Comparison of ENCODE assay signal across 16 mouse cellular contexts in the genomic region with DNA sequence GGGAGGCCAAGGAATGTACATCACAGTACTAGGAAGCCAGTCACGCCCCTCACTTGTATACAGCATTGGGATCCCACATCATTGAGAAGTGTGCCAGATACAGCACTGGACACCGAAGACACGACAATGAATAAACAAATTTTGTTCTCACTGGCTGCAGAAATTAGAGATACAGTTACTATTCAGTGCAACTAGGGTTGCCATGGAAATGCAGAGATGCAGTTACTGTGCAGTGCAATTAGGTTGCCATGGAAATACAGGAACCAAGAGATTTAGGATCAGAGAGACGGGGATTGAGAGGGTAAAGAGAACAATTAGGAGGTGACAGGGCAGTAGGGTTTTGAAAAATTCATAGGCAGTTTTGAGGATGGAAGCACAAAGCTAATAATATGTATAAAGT. TPM values are rescaled to one million over a fixed set of nuclear protein-coding genes. Genes with fewer than 3 reads are reported as not detected.
DNase-seq lines count a peak whose midpoint lies in the region; ATAC-seq lines count a peak whose summit lies in the region.
"Had no signal": no experiment of that assay in that cellular context is flagged by ENCODE, and none has a peak within 500 bp of the region (broad histone marks: within the 10 kb centered on the region; RNA-seq: fewer than 3 reads in every experiment).

No protein-coding gene starts in this region.

- no peak overlapping the region for H3K4me2 ChIP-seq in hindbrain, embryonic 12.5 days (replicated peaks)
- no peak overlapping the region for H3K4me2 ChIP-seq in hindbrain, embryonic 11.5 days (replicated peaks; ENCODE audit: low read depth, low read length)
- no peak overlapping the region for H3K4me2 ChIP-seq in midbrain, embryonic 12.5 days (replicated peaks)
- H3K4me2 ChIP-seq: intestine, embryonic 15.5 days; limb, embryonic 15.5 days had no signal

- H3K27ac ChIP-seq in hindbrain, embryonic 12.5 days, result no peak overlapping the region
- H3K27ac ChIP-seq in hindbrain, embryonic 11.5 days (ENCODE audit: low read depth, low read length), result no peak overlapping the region
- H3K27ac ChIP-seq in midbrain, embryonic 12.5 days (replicated peaks), result no peak overlapping the region
- H3K27ac ChIP-seq: intestine, embryonic 15.5 days; limb, embryonic 15.5 days; macrophage had no signal

- WGBS in hindbrain, embryonic 12.5 days, result 60% methylated on average over 4 of the region's 4 CpGs
- 75% methylated on average over 4 of the region's 4 CpGs for WGBS in hindbrain, embryonic 11.5 days
- 65% methylated on average over 4 of the region's 4 CpGs for WGBS in midbrain, embryonic 12.5 days

- no peak overlapping the region for H3K4me3 ChIP-seq in hindbrain, embryonic 12.5 days
- no peak overlapping the region for H3K4me3 ChIP-seq in hindbrain, embryonic 11.5 days (ENCODE audit: low read depth, low read length)
- no peak overlapping the region for H3K4me3 ChIP-seq in midbrain, embryonic 12.5 days
- H3K4me3 ChIP-seq: intestine, embryonic 15.5 days; limb, embryonic 15.5 days; myocyte had no signal

- H3K27me3 ChIP-seq in hindbrain, embryonic 12.5 days, result no peaks in the 10 kb centered on the region
- H3K27me3 ChIP-seq in hindbrain, embryonic 11.5 days (ENCODE audit: control insufficient read depth, insufficient read depth, low read length), result no peaks in the 10 kb centered on the region
- H3K27me3 ChIP-seq in midbrain, embryonic 12.5 days, result peaks cover 3% of the 10 kb centered on the region; the same call in 1 of the 2 replicates
- H3K27me3 ChIP-seq: intestine, embryonic 15.5 days; limb, embryonic 15.5 days had no signal

- intact Hi-C loops in heart, postnatal 25 days (cut with DNase I), result no loop called here

- no peaks in the 10 kb centered on the region for H3K36me3 ChIP-seq in hindbrain, embryonic 12.5 days
- H3K36me3 ChIP-seq in hindbrain, embryonic 11.5 days (ENCODE audit: control insufficient read depth, insufficient read depth, low read length), result no peaks in the 10 kb centered on the region
- no peaks in the 10 kb centered on the region for H3K36me3 ChIP-seq in midbrain, embryonic 12.5 days
- H3K36me3 ChIP-seq: intestine, embryonic 15.5 days; limb, embryonic 15.5 days had no signal

- no peak overlapping the region for H3K9ac ChIP-seq in hindbrain, embryonic 12.5 days
- no peak overlapping the region for H3K9ac ChIP-seq in hindbrain, embryonic 11.5 days (ENCODE audit: low read depth, low read length)
- H3K9ac ChIP-seq in midbrain, embryonic 12.5 days (replicated peaks), result no peak overlapping the region
- H3K9ac ChIP-seq: intestine, embryonic 15.5 days; limb, embryonic 15.5 days had no signal

- H3K9me3 ChIP-seq in hindbrain, embryonic 12.5 days (replicated peaks), result no peaks in the 10 kb centered on the region
- no peaks in the 10 kb centered on the region for H3K9me3 ChIP-seq in hindbrain, embryonic 11.5 days (ENCODE audit: control insufficient read depth, low read length)
- H3K9me3 ChIP-seq in midbrain, embryonic 12.5 days, result no peaks in the 10 kb centered on the region
- H3K9me3 ChIP-seq: intestine, embryonic 15.5 days; limb, embryonic 15.5 days had no signal

- ATAC-seq in hindbrain, embryonic 12.5 days (ENCODE audit: low FRiP score), result peak; percentile 56
- no peak for ATAC-seq in hindbrain, embryonic 11.5 days (ENCODE audit: low FRiP score)
- ATAC-seq in midbrain, embryonic 12.5 days (ENCODE audit: low FRiP score, low read depth), result peak; percentile 56
- ATAC-seq: intestine, embryonic 15.5 days had no signal

- peaks cover 9% of the 10 kb centered on the region; the same call in 1 of the 2 replicates for H3K4me1 ChIP-seq in hindbrain, embryonic 12.5 days
- no peaks in the 10 kb centered on the region for H3K4me1 ChIP-seq in hindbrain, embryonic 11.5 days (replicated peaks; ENCODE audit: control insufficient read depth, insufficient read depth, low read length)
- peaks cover 11% of the 10 kb centered on the region for H3K4me1 ChIP-seq in midbrain, embryonic 12.5 days
- H3K4me1 ChIP-seq: intestine, embryonic 15.5 days had no signal

- no peak for DNase-seq in hindbrain, embryonic 11.5 days (ENCODE audit: low spot score)
- DNase-seq in right cerebral cortex, adult 18-20 months, result peak; percentile 9
- DNase-seq in right cerebral cortex, postnatal 36 days (ENCODE audit: low spot score in 2 of 2), result no peak
- no peak for DNase-seq in heart, postnatal 25 days (ENCODE audit: low spot score)
- DNase-seq in urinary bladder, postnatal 10 days (ENCODE audit: low spot score), result no peak
- DNase-seq in adrenal gland, postnatal 25 days, result no peak
- DNase-seq: B cell, adult 2 months; cerebellum, postnatal 25 days; layer of hippocampus, postnatal 36 days; lung, adult 18-20 months had no signal

RNA-seq across cellular contexts. Expression of a gene that starts 29.4 kb away (rescaled TPM):
- polyA plus RNA-seq in hindbrain, embryonic 12.5 days (2016; fragmentation: Nextera tagmentation; extraction: Ambion mirVana), result 2.3 and 2.6 TPM in 2 replicates
- 1.1 and 1.2 TPM in 2 replicates for polyA plus RNA-seq in hindbrain, embryonic 11.5 days (2014; fragmentation: Nextera tagmentation; extraction: Ambion mirVana)
- polyA plus RNA-seq in midbrain, embryonic 12.5 days (2016; fragmentation: Nextera tagmentation; extraction: Ambion mirVana), result 2.3 and 3.1 TPM in 2 replicates
- not detected for total RNA-seq in heart, postnatal 25 days (2021)
- not detected in 2 replicates for total RNA-seq in adrenal gland, postnatal 25 days (2021)
- total RNA-seq: layer of hippocampus, postnatal 36 days had no signal
- polyA plus RNA-seq: macrophage had no signal

RNA-seq across cellular contexts. Expression of a gene that starts 32.5 kb away (rescaled TPM):
- 44.5 and 45.4 TPM in 2 replicates for polyA plus RNA-seq in hindbrain, embryonic 12.5 days (2016; fragmentation: Nextera tagmentation; extraction: Ambion mirVana)
- 30.5 and 31.0 TPM in 2 replicates for polyA plus RNA-seq in hindbrain, embryonic 11.5 days (2014; fragmentation: Nextera tagmentation; extraction: Ambion mirVana)
- 49.6 and 50.8 TPM in 2 replicates for polyA plus RNA-seq in midbrain, embryonic 12.5 days (2016; fragmentation: Nextera tagmentation; extraction: Ambion mirVana)
- 10 to 100 TPM; 53.2 to 60.7 TPM for total RNA-seq in heart, postnatal 25 days (2021)
- 102 and 103 TPM in 2 replicates for total RNA-seq in adrenal gland, postnatal 25 days (2021)

RNA-seq across cellular contexts. Expression of a gene that starts 43.6 kb away (rescaled TPM):
- polyA plus RNA-seq in hindbrain, embryonic 12.5 days (2016; fragmentation: Nextera tagmentation; extraction: Ambion mirVana), result 74.3 and 76.7 TPM in 2 replicates
- 35.7 and 45.3 TPM in 2 replicates for polyA plus RNA-seq in hindbrain, embryonic 11.5 days (2014; fragmentation: Nextera tagmentation; extraction: Ambion mirVana)
- polyA plus RNA-seq in midbrain, embryonic 12.5 days (2016; fragmentation: Nextera tagmentation; extraction: Ambion mirVana), result 73.8 and 74.5 TPM in 2 replicates
- 10 to 100 TPM; 22.8 to 27.2 TPM for total RNA-seq in heart, postnatal 25 days (2021)
- 49.1 and 54.0 TPM in 2 replicates for total RNA-seq in adrenal gland, postnatal 25 days (2021)
